Mouse (Mus musculus) embryonic facial prominence, embryonic 11.5 days (tissue): Measurements from ENCODE around the gene Atp13a2. TPM values are rescaled to one million over a fixed set of nuclear protein-coding genes. Genes with fewer than 3 reads are reported as not detected.
A peak's percentile ranks its signal among the peaks of the same experiment; 100 is the strongest.

Experiments
- ATAC-seq: fragments of 200-750 bp; cut with Nextera tagmentation; replicated peaks from 2 replicates; pipeline ENCODE4 v1.8.0; 2017; ENCODE audit warnings: low read depth; ENCODE audit not compliant: insufficient number of reproducible peaks, low FRiP score, low TSS enrichment
- DNase-seq: peaks from one replicate; pipeline ENCODE4 v3.0.0-alpha.2; 2015; ENCODE audit warnings: low spot score
- H3K27ac ChIP-seq: fragments of 300-500 bp; sonication (generic); replicated peaks from 2 replicates; pipeline ENCODE4 v1.5.1; 2014; ENCODE audit warnings: mild to moderate bottlenecking, low read depth, low read length, control low read depth
- H3K27me3 ChIP-seq: fragments of 300-500 bp; sonication (generic); 2 replicates; pipeline ENCODE4 v1.6.1; 2014; ENCODE audit warnings: mild to moderate bottlenecking, low read length, moderate library complexity, mixed read lengths; ENCODE audit not compliant: control insufficient read depth, insufficient read depth
- H3K36me3 ChIP-seq: fragments of 300-500 bp; sonication (generic); replicated peaks from 2 replicates; pipeline ENCODE4 v1.6.1; 2014; ENCODE audit warnings: low read depth, mild to moderate bottlenecking, low read length, moderate library complexity, mixed read lengths; ENCODE audit not compliant: control insufficient read depth, insufficient read depth
- H3K4me1 ChIP-seq: fragments of 300-500 bp; sonication (generic); 2 replicates; pipeline ENCODE4 v1.6.1; 2014; ENCODE audit warnings: low read length, mixed read lengths; ENCODE audit not compliant: control insufficient read depth, insufficient read depth
- H3K4me2 ChIP-seq: fragments of 300-500 bp; sonication (generic); 2 replicates; pipeline ENCODE4 v1.6.1; 2014; ENCODE audit warnings: low read depth, mild to moderate bottlenecking, control low read depth, low read length, moderate library complexity
- H3K4me3 ChIP-seq: fragments of 300-500 bp; sonication (generic); 2 replicates; pipeline ENCODE4 v1.5.1; 2014; ENCODE audit warnings: low read depth, low read length, control low read depth
- H3K9ac ChIP-seq: fragments of 300-500 bp; sonication (generic); replicated peaks from 2 replicates; pipeline ENCODE4 v1.6.1; 2014; ENCODE audit warnings: mild to moderate bottlenecking, control low read depth, low read length
- H3K9me3 ChIP-seq: fragments of 300-500 bp; sonication (generic); replicated peaks from 2 replicates; pipeline ENCODE4 v1.6.1; 2016; ENCODE audit warnings: mild to moderate bottlenecking, low read length, inconsistent platforms, mixed read lengths; ENCODE audit not compliant: control insufficient read depth
- WGBS: fragments of 180-500 bp; shearing (Covaris S2); extraction: QIAGEN DNeasy Blood & Tissue Kit; methylation state at CpG from one replicate; pipeline ENCODE4 v1.1.7; 2014; 5-methylcytosine and 5-hydroxymethylcytosine counted together
- polyA plus RNA-seq: library from polyadenylated mRNA; unstranded; fragments of >200 nt; fragmentation: Nextera tagmentation; extraction: Ambion mirVana; gene quantifications from 2 replicates; pipeline ENCODE4 v1.2.1, GENCODE M21; 2014

The Atp13a2 gene
- polyA plus RNA-seq, 1 experiment from 2014 or later, result 19.8 TPM

GRCm38 (mm10) chr4:141020811-141021613, 34.3 kb downstream of the Atp13a2 start:
- Histone ChIP-seq H3K4me2 (0 out of 2 replicates have a peak overlapping the region, but pooled peaks have one; percentile 8), H3K9ac (peak overlapping the region; percentile 56), H3K27ac (peak overlapping the region; percentile 61), H3K4me3 (no peak overlapping the region), H3K36me3 (no peaks in the 10 kb centered on the region; the same call in 1 of the 2 replicates), H3K4me1 (peaks cover 14% of the 10 kb centered on the region), H3K27me3 (no peaks in the 10 kb centered on the region), H3K9me3 (no peaks in the 10 kb centered on the region)
- DNase-seq (peak; percentile 66), ATAC-seq (peak; percentile 43)
- WGBS, result 17% methylated on average over 14 of the region's 14 CpGs

GRCm38 (mm10) chr4:141021614-141021929, 34.9 kb downstream of the Atp13a2 start:
- Histone ChIP-seq H3K4me1 (peaks cover 14% of the 10 kb centered on the region), H3K9me3 (no peaks in the 10 kb centered on the region), H3K4me2 (no peak overlapping the region), H3K27me3 (no peaks in the 10 kb centered on the region), H3K27ac (peak overlapping the region; percentile 61), H3K36me3 (no peaks in the 10 kb centered on the region; the same call in 1 of the 2 replicates), H3K4me3 (no peak overlapping the region), H3K9ac (peak overlapping the region; percentile 56)
- DNase-seq (no peak), ATAC-seq (no peak)
- WGBS, result 64% methylated on average over 11 of the region's 11 CpGs

GRCm38 (mm10) chr4:141024052-141024451, 37.4 kb downstream of the Atp13a2 start:
- DNase-seq, result no peak
- Histone ChIP-seq H3K4me1 (peaks cover 14% of the 10 kb centered on the region), H3K9ac (no peak overlapping the region), H3K27me3 (no peaks in the 10 kb centered on the region), H3K36me3 (peaks cover 3% of the 10 kb centered on the region; the same call in 1 of the 2 replicates), H3K4me3 (no peak overlapping the region), H3K4me2 (no peak overlapping the region), H3K9me3 (no peaks in the 10 kb centered on the region), H3K27ac (no peak overlapping the region)
- no peak for ATAC-seq
- 78% methylated on average over 9 of the region's 9 CpGs for WGBS

- no peak for DNase-seq
- WGBS, result 73% methylated on average over 26 of the region's 27 CpGs
- Histone ChIP-seq H3K9ac (no peak overlapping the region), H3K36me3 (peaks cover 3% of the 10 kb centered on the region; the same call in 1 of the 2 replicates), H3K27ac (no peak overlapping the region), H3K27me3 (no peaks in the 10 kb centered on the region), H3K9me3 (no peaks in the 10 kb centered on the region), H3K4me1 (peaks cover 14% of the 10 kb centered on the region), H3K4me2 (no peak overlapping the region), H3K4me3 (no peak overlapping the region)
- no peak for ATAC-seq
Measured at GRCm38 (mm10) chr4:141024992-141025391, 38.3 kb downstream of the Atp13a2 start.

GRCm38 (mm10) chr4:141030541-141031206, 44.0 kb downstream of the Atp13a2 start:
- Histone ChIP-seq H3K36me3 (peaks cover 8% of the 10 kb centered on the region), H3K27ac (no peak overlapping the region), H3K4me3 (no peak overlapping the region), H3K9ac (no peak overlapping the region), H3K27me3 (no peaks in the 10 kb centered on the region), H3K4me1 (no peaks in the 10 kb centered on the region), H3K9me3 (no peaks in the 10 kb centered on the region), H3K4me2 (no peak overlapping the region)
- no peak for DNase-seq
- 85% methylated on average over 17 of the region's 18 CpGs for WGBS
- no peak for ATAC-seq

- 19% methylated on average over 6 of the region's 6 CpGs for whole genome bisulfite sequencing
- peak; percentile 49; the same call in 1 of the 2 replicates for ATAC-seq
- H3K36me3 ChIP-seq, result peaks cover 8% of the 10 kb centered on the region
Measured at GRCm38 (mm10) chr4:141031733-141032132, 45.1 kb downstream of the Atp13a2 start.

GRCm38 (mm10) chr4:141033606-141034549, 47.2 kb downstream of the Atp13a2 start:
- Histone ChIP-seq H3K9ac (no peak overlapping the region), H3K4me2 (no peak overlapping the region), H3K4me3 (no peak overlapping the region), H3K27me3 (no peaks in the 10 kb centered on the region), H3K36me3 (peaks cover 5% of the 10 kb centered on the region), H3K4me1 (no peaks in the 10 kb centered on the region), H3K9me3 (no peaks in the 10 kb centered on the region), H3K27ac (no peak overlapping the region)
- WGBS, result 88% methylated on average over 27 of the region's 27 CpGs
- DNase-seq (no peak), ATAC-seq (no peak)

More at GRCm38 (mm10) chr4:141031733-141032132, 45.1 kb downstream of the Atp13a2 start:
- H3K27me3 ChIP-seq, result no peaks in the 10 kb centered on the region
- H3K4me1 ChIP-seq, result no peaks in the 10 kb centered on the region
- H3K9ac ChIP-seq, result no peak overlapping the region
- peak; percentile 76 for DNase-seq
- H3K27ac ChIP-seq, result no peak overlapping the region
- H3K9me3 ChIP-seq, result no peaks in the 10 kb centered on the region
- no peak overlapping the region for H3K4me3 ChIP-seq
- no peak overlapping the region for H3K4me2 ChIP-seq
